Mouse (Mus musculus): ENCODE measurements around the gene Orc1.

DNA sequence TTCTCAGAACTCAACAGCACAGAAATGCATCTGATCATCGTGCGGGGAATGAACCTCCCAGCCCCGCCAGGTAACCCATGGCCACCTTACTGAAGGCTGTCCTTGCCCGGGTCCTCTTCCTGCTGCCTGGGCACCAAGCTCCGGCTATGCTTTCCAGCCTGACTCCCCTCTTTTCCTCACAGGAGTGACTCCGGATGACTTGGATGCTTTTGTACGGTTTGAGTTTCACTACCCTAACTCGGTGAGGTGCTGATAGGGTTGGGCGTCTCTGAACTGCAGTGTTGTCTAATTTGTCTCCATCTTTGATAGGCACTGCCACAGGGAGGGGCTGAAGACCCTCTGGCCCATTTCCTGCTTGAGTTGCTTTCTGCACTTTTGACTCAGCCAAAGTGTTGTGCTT lies 50.9 kb downstream of the Orc1 start:
- no peak for TF ChIP-seq MAFK (IDR thresholded peaks at IDR 0.05; ENCODE audit: insufficient read depth, low read depth, low read length)
- no peak for TF ChIP-seq ZC3H11A (IDR thresholded peaks at IDR 0.05; ENCODE audit: borderline replicate concordance, low read depth, low read length)
- no peak for TF ChIP-seq CHD2 (IDR thresholded peaks at IDR 0.05; ENCODE audit: low read depth, low read length)
- no peak for TF ChIP-seq HCFC1 (IDR thresholded peaks at IDR 0.05; ENCODE audit: borderline replicate concordance, insufficient read depth, low read length)
- no peak for TF ChIP-seq ZNF384 (IDR thresholded peaks at IDR 0.05; ENCODE audit: low read depth, low read length)

Data from ES-E14 (cell line).